Mouse (Mus musculus): ENCODE data around the gene Lrig1. TPM values are rescaled to one million over a fixed set of nuclear protein-coding genes. Genes with fewer than 3 reads are reported as not detected.

Gene Lrig1
- total and polyA plus RNA-seq, 3 experiments = 0.58 to 0.75 TPM; not detected in 1

GRCm38 (mm10) chr6:94626807-94627206, 73.2 kb downstream of the Lrig1 start:
- Histone ChIP-seq H3K9ac (ENCODE audit: control insufficient read depth, low read depth, low read length, poor library complexity, severe bottlenecking) (no peak overlapping the region), H3K4me3 (ENCODE audit: control insufficient read depth in 1 of 2, insufficient read depth in 1 of 2, low read depth in 2 of 2, low read length in 2 of 2) (no peak overlapping the region), H3K36me3 (ENCODE audit: control insufficient read depth in 1 of 2, insufficient read depth in 2 of 2, low read length in 2 of 2) (no peaks in the 10 kb centered on the region), H3K9me3 (replicated peaks; ENCODE audit: insufficient read depth, low read length) (no peaks in the 10 kb centered on the region), H3K4me1 (ENCODE audit: control insufficient read depth in 1 of 2, insufficient read depth in 2 of 2, low read length in 2 of 2) (no peaks in the 10 kb centered on the region), H3K79me2 (ENCODE audit: control insufficient read depth, insufficient read depth, low read length, poor library complexity) (no peaks in the 10 kb centered on the region), H3K27me3 (ENCODE audit: control insufficient read depth in 1 of 2, insufficient read depth in 2 of 2, low read length in 2 of 2) (no peaks in the 10 kb centered on the region), H3K27ac (ENCODE audit: control insufficient read depth, low read depth, low read length) (no peak overlapping the region)
- no peak for TF ChIP-seq E2F4 (IDR thresholded peaks at IDR 0.05; ENCODE audit: borderline replicate concordance, low read depth, low read length)
- no peak for TF ChIP-seq MXI1 (IDR thresholded peaks at IDR 0.05; ENCODE audit: low read depth, low read length)
- TF ChIP-seq CTCF (IDR thresholded peaks at IDR 0.05 in 2 of 3, conservative IDR thresholded peaks at IDR 0.05 in 1 of 3; ENCODE audit: control insufficient read depth in 1 of 3, insufficient read depth in 1 of 3, low read depth in 2 of 3, low read length in 3 of 3, poor library complexity in 1 of 3, severe bottlenecking in 1 of 3) = no peak
- TF ChIP-seq ZKSCAN1 (IDR thresholded peaks at IDR 0.05; ENCODE audit: low read depth, low read length) = no peak
- TF ChIP-seq ZNF384 (IDR thresholded peaks at IDR 0.05; ENCODE audit: low read depth, low read length) = no peak
- no peak for TF ChIP-seq MYB (IDR thresholded peaks at IDR 0.05; ENCODE audit: low read depth, low read length)
- no peak for TF ChIP-seq HCFC1 (IDR thresholded peaks at IDR 0.05; ENCODE audit: low read depth, low read length)
- no peak for TF ChIP-seq POLR2A (IDR thresholded peaks at IDR 0.05; ENCODE audit: control insufficient read depth in 1 of 2, insufficient read depth in 1 of 2, low read depth in 1 of 2, low read length in 2 of 2, poor library complexity in 1 of 2)
- TF ChIP-seq ETS1 (IDR thresholded peaks at IDR 0.05; ENCODE audit: low read depth, low read length) = no peak
- no peak for TF ChIP-seq MEF2A (IDR thresholded peaks at IDR 0.05; ENCODE audit: extremely low read depth, insufficient replicate concordance, low read depth, low read length, poor library complexity, severe bottlenecking)
- no peak for TF ChIP-seq TBP (IDR thresholded peaks at IDR 0.05; ENCODE audit: low read depth, low read length)
- TF ChIP-seq RCOR1 (IDR thresholded peaks at IDR 0.05; ENCODE audit: low read depth, low read length) = no peak
- TF ChIP-seq POLR2AphosphoS2 (IDR thresholded peaks at IDR 0.05; ENCODE audit: low read length) = no peak
- TF ChIP-seq ZMIZ1 (IDR thresholded peaks at IDR 0.05; ENCODE audit: low read depth, low read length) = no peak
- no peak for TF ChIP-seq CHD1 (IDR thresholded peaks at IDR 0.05; ENCODE audit: low read depth, low read length)
- no peak for TF ChIP-seq TCF12 (IDR thresholded peaks at IDR 0.05; ENCODE audit: low read depth, low read length)
- no peak for TF ChIP-seq USF1 (IDR thresholded peaks at IDR 0.05; ENCODE audit: low read depth, low read length)
- TF ChIP-seq MAX (IDR thresholded peaks at IDR 0.05; ENCODE audit: low read length) = no peak
- no peak for TF ChIP-seq TAL1 (IDR thresholded peaks at IDR 0.05; ENCODE audit: low read length)
- no peak for TF ChIP-seq BHLHE40 (IDR thresholded peaks at IDR 0.05; ENCODE audit: borderline replicate concordance, low read depth, low read length)
- DNase-seq (ENCODE audit: low read depth, low spot score) = no peak

GRCm38 (mm10) chr6:94625896-94626295, 74.1 kb downstream of the Lrig1 start:
- Histone ChIP-seq H3K36me3 (ENCODE audit: control insufficient read depth in 1 of 2, insufficient read depth in 2 of 2, low read length in 2 of 2) (no peaks in the 10 kb centered on the region), H3K4me1 (ENCODE audit: control insufficient read depth in 1 of 2, insufficient read depth in 2 of 2, low read length in 2 of 2) (no peaks in the 10 kb centered on the region), H3K27ac (ENCODE audit: control insufficient read depth, low read depth, low read length) (no peak overlapping the region), H3K9me3 (replicated peaks; ENCODE audit: insufficient read depth, low read length) (no peaks in the 10 kb centered on the region), H3K79me2 (ENCODE audit: control insufficient read depth, insufficient read depth, low read length, poor library complexity) (no peaks in the 10 kb centered on the region), H3K27me3 (ENCODE audit: control insufficient read depth in 1 of 2, insufficient read depth in 2 of 2, low read length in 2 of 2) (no peaks in the 10 kb centered on the region), H3K9ac (ENCODE audit: control insufficient read depth, low read depth, low read length, poor library complexity, severe bottlenecking) (no peak overlapping the region), H3K4me3 (ENCODE audit: control insufficient read depth in 1 of 2, insufficient read depth in 1 of 2, low read depth in 2 of 2, low read length in 2 of 2) (no peak overlapping the region)
- no peak for TF ChIP-seq MYC (IDR thresholded peaks at IDR 0.05; ENCODE audit: low read depth, low read length)
- TF ChIP-seq UBTF (IDR thresholded peaks at IDR 0.05; ENCODE audit: borderline replicate concordance, insufficient read depth, low read depth, low read length) = no peak
- no peak for TF ChIP-seq ZC3H11A (IDR thresholded peaks at IDR 0.05; ENCODE audit: low read depth, low read length)
- no peak for TF ChIP-seq RAD21 (IDR thresholded peaks at IDR 0.05; ENCODE audit: low read depth, low read length)
- no peak for TF ChIP-seq CTCF (IDR thresholded peaks at IDR 0.05 in 2 of 3, conservative IDR thresholded peaks at IDR 0.05 in 1 of 3; ENCODE audit: control insufficient read depth in 1 of 3, insufficient read depth in 1 of 3, low read depth in 2 of 3, low read length in 3 of 3, poor library complexity in 1 of 3, severe bottlenecking in 1 of 3)
- no peak for TF ChIP-seq CHD1 (IDR thresholded peaks at IDR 0.05; ENCODE audit: low read depth, low read length)
- no peak for TF ChIP-seq POLR2A (IDR thresholded peaks at IDR 0.05; ENCODE audit: control insufficient read depth in 1 of 2, insufficient read depth in 1 of 2, low read depth in 1 of 2, low read length in 2 of 2, poor library complexity in 1 of 2)
- TF ChIP-seq SMC3 (IDR thresholded peaks at IDR 0.05; ENCODE audit: low read depth, low read length) = no peak
- no peak for TF ChIP-seq NELFE (IDR thresholded peaks at IDR 0.05; ENCODE audit: low read depth, low read length)
- no peak for TF ChIP-seq JUND (IDR thresholded peaks at IDR 0.05; ENCODE audit: low read depth, low read length)
- no peak for TF ChIP-seq USF2 (IDR thresholded peaks at IDR 0.05; ENCODE audit: borderline replicate concordance in 1 of 2, insufficient read depth in 1 of 2, low read depth in 1 of 2, low read length in 2 of 2)
- TF ChIP-seq TCF12 (IDR thresholded peaks at IDR 0.05; ENCODE audit: low read depth, low read length) = no peak
- no peak for TF ChIP-seq ZKSCAN1 (IDR thresholded peaks at IDR 0.05; ENCODE audit: low read depth, low read length)
- no peak for TF ChIP-seq ZMIZ1 (IDR thresholded peaks at IDR 0.05; ENCODE audit: low read depth, low read length)
- TF ChIP-seq HCFC1 (IDR thresholded peaks at IDR 0.05; ENCODE audit: low read depth, low read length) = no peak
- TF ChIP-seq RCOR1 (IDR thresholded peaks at IDR 0.05; ENCODE audit: low read depth, low read length) = no peak
- no peak for TF ChIP-seq CHD2 (IDR thresholded peaks at IDR 0.05; ENCODE audit: low read length)
- no peak for TF ChIP-seq MAFK (IDR thresholded peaks at IDR 0.05; ENCODE audit: borderline replicate concordance, low read depth, low read length)
- DNase-seq (ENCODE audit: low read depth, low spot score) = no peak
